Mouse (Mus musculus) heart, adult 2 months (tissue): Measurements from ENCODE around the gene Mag. TPM values are rescaled to one million over a fixed set of nuclear protein-coding genes. Genes with fewer than 3 reads are reported as not detected.

Source experiments
- DNase-seq, 2 experiments: peaks; one replicate each; pipeline ENCODE4 v3.0.0; 2021
- H3K27ac ChIP-seq: fragments of 200-600 bp; 2 replicates; pipeline ENCODE4 v1.8.1; 2022
- H3K27me3 ChIP-seq: fragments of 200-500 bp; 2 replicates; pipeline ENCODE4 v1.6.1; 2012; ENCODE audit warnings: mild to moderate bottlenecking, low read length, inconsistent platforms, mixed read lengths; ENCODE audit not compliant: control insufficient read depth, insufficient read depth
- H3K36me3 ChIP-seq: fragments of 200-500 bp; 2 replicates; pipeline ENCODE4 v1.6.1; 2012; ENCODE audit warnings: low read length, inconsistent platforms; ENCODE audit not compliant: control insufficient read depth, insufficient read depth
- H3K4me1 ChIP-seq: fragments of 200-500 bp; 2 replicates; pipeline ENCODE4 v1.6.1; 2011; ENCODE audit warnings: low read length; ENCODE audit not compliant: control insufficient read depth, insufficient read depth
- H3K4me3 ChIP-seq: fragments of 200-600 bp; 2 replicates; pipeline ENCODE4 v1.8.1; 2022
- H3K79me2 ChIP-seq: fragments of 200-500 bp; replicated peaks from 2 replicates; pipeline ENCODE4 v1.6.1; 2012; ENCODE audit warnings: mild to moderate bottlenecking, inconsistent platforms, low read length, moderate library complexity, mixed read lengths; ENCODE audit not compliant: control insufficient read depth, insufficient read depth
- H3K9ac ChIP-seq: fragments of 200-500 bp; 2 replicates; pipeline ENCODE4 v1.6.1; 2012; ENCODE audit warnings: low read depth, mild to moderate bottlenecking, control low read depth, inconsistent platforms, low read length, mixed read lengths
- CTCF ChIP-seq: fragments of 200-600 bp; IDR thresholded peaks from 2 replicates; pipeline ENCODE4 v1.8.1; 2022; ENCODE audit warnings: antibody characterized with exemption, mild to moderate bottlenecking, moderate library complexity
- EP300 ChIP-seq: fragments of 200-500 bp; IDR thresholded peaks from 2 replicates; pipeline ENCODE4 v1.6.1; 2011; ENCODE audit warnings: low read depth, low read length, control low read depth; ENCODE audit not compliant: insufficient read depth
- POLR2A ChIP-seq: fragments of 200-500 bp; IDR thresholded peaks from 2 replicates; pipeline ENCODE4 v1.6.1; 2011; ENCODE audit warnings: mild to moderate bottlenecking, low read depth, low read length, control low read depth; ENCODE audit not compliant: insufficient read depth
- WGBS: fragments of 180-500 bp; shearing (Covaris S2); methylation state at CpG from one replicate; pipeline ENCODE4 v1.1.7; 2018; 5-methylcytosine and 5-hydroxymethylcytosine counted together
- intact Hi-C: fragments of 180-260 bp; cut with DNase I; formaldehyde crosslinking; loops from one replicate; pipeline ENCODE4 v1.15.1; 2025
- polyA plus RNA-seq: library from polyadenylated mRNA; depleted of rRNA; stranded (reverse); fragments of >200 nt; gene quantifications from 2 replicates; pipeline ENCODE4 v1.2.3, GENCODE M21; 2012
- total RNA-seq, 2 experiments: library from RNA; stranded (reverse); gene quantifications; 2 replicates each; pipeline ENCODE4 v1.2.3; 2021

The Mag gene
- total and polyA plus RNA-seq, 3 experiments, result 0.27 TPM; not detected in 2

DNA sequence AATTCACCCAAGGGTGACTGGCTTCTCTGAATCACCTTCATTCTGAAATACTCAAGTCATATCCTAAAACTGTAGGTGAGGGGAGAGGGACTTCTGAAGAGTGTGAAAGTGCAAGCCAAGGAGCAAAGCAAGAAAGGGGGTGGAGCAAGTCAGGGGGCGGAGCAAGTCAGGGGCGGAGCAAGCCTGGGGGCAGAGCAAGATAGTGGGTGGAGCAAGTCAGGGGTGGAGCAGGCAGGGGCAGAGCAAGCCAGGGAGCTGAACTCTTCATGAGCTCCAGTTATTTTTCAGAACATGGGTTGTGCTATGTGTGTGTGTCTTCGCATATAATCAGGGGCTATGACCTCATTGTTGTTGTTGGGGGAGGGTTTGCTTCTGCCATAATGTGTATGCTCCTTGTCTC, 5.5 kb upstream of the Mag start:
- Histone ChIP-seq H3K27ac (no peak overlapping the region), H3K36me3 (no peaks in the 10 kb centered on the region), H3K27me3 (no peaks in the 10 kb centered on the region), H3K9ac (no peak overlapping the region), H3K79me2 (no peaks in the 10 kb centered on the region), H3K4me1 (no peaks in the 10 kb centered on the region), H3K4me3 (no peak overlapping the region)
- DNase-seq, result no peak
- 54% methylated on average over 3 of the region's 3 CpGs for WGBS
- TF ChIP-seq CTCF (no peak), EP300 (no peak), POLR2A (no peak)
- intact Hi-C loops, result no loop called here

DNA sequence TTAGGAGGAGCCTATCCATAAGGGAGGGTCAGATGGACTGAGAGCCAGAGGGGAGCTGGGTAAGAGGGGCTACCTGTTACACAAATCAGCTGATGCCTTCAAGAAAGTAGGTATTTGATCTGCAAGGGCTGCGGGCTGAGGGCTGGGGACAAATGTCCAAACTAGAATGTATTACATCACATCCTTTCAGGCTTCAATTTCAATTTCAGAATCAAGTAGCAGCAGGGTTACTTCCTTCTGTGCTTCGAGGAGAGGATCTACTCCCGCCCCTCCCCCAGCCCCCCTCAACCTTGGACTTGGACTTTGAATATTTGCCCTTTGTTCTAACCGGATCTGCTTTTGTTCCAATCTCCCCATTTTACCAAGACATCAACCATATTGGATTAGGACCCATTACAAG, 2.5 kb upstream of the Mag start:
- intact Hi-C loops, result no loop called here
- H3K27me3 ChIP-seq, result no peaks in the 10 kb centered on the region
- H3K4me1 ChIP-seq, result no peaks in the 10 kb centered on the region
- H3K4me3 ChIP-seq, result no peak overlapping the region
- TF ChIP-seq POLR2A (no peak), EP300 (no peak), CTCF (no peak)
- H3K9ac ChIP-seq, result no peak overlapping the region
- H3K79me2 ChIP-seq, result no peaks in the 10 kb centered on the region
- no peaks in the 10 kb centered on the region for H3K36me3 ChIP-seq
- no peak overlapping the region for H3K27ac ChIP-seq
- WGBS, result 34% methylated on average over 4 of the region's 4 CpGs
- no peak for DNase-seq

DNA sequence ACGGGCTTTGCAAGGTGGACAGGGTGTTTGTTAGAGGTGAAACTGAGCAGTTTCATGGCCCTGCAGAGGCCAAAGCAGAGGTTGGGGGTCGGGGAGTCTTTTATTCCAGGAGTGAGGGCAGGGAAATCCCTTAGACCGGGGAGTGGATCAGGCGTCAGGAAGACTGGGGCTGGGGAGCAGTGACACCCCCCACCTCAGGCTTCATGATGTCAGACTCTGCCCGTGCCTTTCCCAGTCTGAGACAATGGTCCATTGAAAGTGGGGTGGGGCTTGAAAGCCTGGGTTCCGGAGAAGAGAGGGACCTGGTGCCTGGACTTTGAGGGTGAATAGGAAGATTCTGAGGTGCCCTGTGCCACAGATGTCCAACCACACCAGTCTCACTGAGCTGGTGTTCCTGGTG, 2.0 kb upstream of the Mag start:
- H3K27me3 ChIP-seq, result no peaks in the 10 kb centered on the region
- 32% methylated on average over 6 of the region's 6 CpGs for WGBS
- H3K9ac ChIP-seq, result no peak overlapping the region
- DNase-seq, result no peak
- no peak overlapping the region for H3K27ac ChIP-seq
- H3K36me3 ChIP-seq, result no peaks in the 10 kb centered on the region
- intact Hi-C loops, result no loop called here
- TF ChIP-seq POLR2A (no peak), EP300 (no peak), CTCF (no peak)
- no peaks in the 10 kb centered on the region for H3K4me1 ChIP-seq
- H3K79me2 ChIP-seq, result no peaks in the 10 kb centered on the region
- no peak overlapping the region for H3K4me3 ChIP-seq

DNA sequence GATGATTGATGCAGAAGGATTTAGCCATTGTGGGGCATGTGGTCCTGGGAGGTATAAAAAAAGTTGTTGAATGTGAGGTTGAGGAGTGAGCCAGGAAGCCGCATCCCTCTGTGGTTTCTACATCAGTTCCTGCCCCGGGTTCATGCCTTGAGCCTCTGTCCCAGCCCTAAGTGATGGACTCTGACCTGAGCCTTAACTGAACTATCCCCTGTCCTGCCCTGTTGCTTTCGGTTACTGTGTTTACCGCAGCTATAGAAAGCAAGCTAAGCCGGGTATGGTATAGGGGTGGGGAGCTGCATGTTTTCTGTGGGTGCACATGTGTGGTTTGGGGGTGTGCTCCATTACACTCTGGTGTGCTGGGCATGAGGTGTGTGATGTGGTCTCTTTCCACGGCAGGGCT, 4.9 kb downstream of the Mag start:
- H3K27me3 ChIP-seq, result peaks cover 4% of the 10 kb centered on the region
- H3K27ac ChIP-seq, result no peak overlapping the region
- WGBS, result 79% methylated on average over 6 of the region's 6 CpGs
- no peaks in the 10 kb centered on the region for H3K79me2 ChIP-seq
- TF ChIP-seq EP300, result no peak
- no peak for TF ChIP-seq POLR2A
- TF ChIP-seq CTCF, result no peak
- intact Hi-C loops, result no loop called here
- DNase-seq, result no peak
- H3K36me3 ChIP-seq, result no peaks in the 10 kb centered on the region
- no peak overlapping the region for H3K9ac ChIP-seq
- H3K4me1 ChIP-seq, result no peaks in the 10 kb centered on the region
- H3K4me3 ChIP-seq, result no peak overlapping the region

DNA sequence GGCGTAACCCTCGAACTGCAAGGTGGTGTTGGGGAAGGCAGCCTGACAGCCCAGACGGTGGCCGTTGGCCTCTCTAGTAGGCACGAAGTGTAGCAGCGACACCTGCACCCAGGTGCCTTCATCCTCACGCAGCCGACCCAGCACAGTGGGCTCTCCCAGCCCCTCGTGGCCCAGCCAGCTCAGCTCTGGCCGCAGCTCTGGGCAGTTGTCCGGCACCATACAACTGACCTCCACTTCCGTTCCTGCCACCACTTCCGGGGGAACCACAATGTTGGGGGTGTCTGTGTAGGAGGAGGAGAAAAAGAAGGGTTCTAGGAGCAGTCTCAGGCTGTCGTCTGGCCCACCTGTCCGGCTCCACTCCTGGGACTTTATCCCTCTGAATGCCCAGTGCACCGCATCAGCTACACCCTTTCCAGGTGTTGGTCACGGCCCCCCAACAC, 5.7 kb downstream of the Mag start:
- 32% methylated on average over 17 of the region's 17 CpGs for WGBS
- Histone ChIP-seq H3K79me2 (no peaks in the 10 kb centered on the region), H3K9ac (no peak overlapping the region), H3K36me3 (no peaks in the 10 kb centered on the region), H3K4me1 (no peaks in the 10 kb centered on the region), H3K27me3 (peaks cover 4% of the 10 kb centered on the region), H3K4me3 (no peak overlapping the region), H3K27ac (no peak overlapping the region)
- intact Hi-C loops, result no loop called here
- DNase-seq, result no peak
- TF ChIP-seq EP300 (no peak), POLR2A (no peak), CTCF (no peak)

DNA sequence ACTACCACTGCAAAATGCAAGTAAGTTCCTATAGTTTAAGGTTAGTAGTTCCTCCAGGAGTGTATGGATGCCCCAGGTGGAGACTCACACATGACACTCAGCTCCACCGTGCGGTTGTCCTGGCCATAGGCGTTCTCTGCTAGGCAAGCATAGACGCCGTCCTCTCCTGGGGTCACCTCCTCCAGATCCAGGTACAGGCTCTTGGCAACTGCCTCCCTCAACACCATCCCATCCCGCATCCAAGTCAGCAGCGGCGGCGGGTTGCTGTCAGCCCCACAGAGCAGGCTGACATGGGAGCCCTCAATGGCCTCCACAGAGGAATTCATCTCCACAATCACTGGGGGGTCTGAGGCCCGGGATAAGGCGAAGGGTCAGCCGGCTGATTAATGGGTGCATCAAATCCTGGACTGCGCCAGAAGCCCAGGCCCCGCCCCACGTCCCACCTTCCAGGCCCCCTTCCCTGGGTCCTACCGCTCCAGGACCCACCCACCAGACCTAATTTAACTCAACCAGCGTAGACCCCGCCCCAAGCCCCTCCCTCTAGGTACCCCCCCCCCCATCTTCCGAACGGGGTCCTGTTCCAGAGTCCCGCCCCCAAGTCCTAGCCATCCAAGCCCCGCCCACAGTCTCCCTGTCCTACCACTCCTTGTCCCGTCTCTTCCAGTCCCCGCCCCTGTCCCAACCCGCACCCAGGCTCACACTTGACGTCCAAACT, 6.2 kb downstream of the Mag start:
- Histone ChIP-seq H3K36me3 (no peaks in the 10 kb centered on the region), H3K4me3 (no peak overlapping the region), H3K27me3 (peaks cover 4% of the 10 kb centered on the region), H3K27ac (no peak overlapping the region), H3K4me1 (no peaks in the 10 kb centered on the region), H3K79me2 (no peaks in the 10 kb centered on the region), H3K9ac (no peak overlapping the region)
- peak in 1 of 2 experiments; percentile 8 for DNase-seq
- TF ChIP-seq EP300 (no peak), CTCF (no peak), POLR2A (no peak)
- intact Hi-C loops, result no loop called here
- 4% methylated on average over 26 of the region's 26 CpGs for WGBS
